Mouse (Mus musculus) limb, embryonic 12.5 days (tissue): Measurements from ENCODE around the gene Ttc5. TPM values are rescaled to one million over a fixed set of nuclear protein-coding genes. Genes with fewer than 3 reads are reported as not detected.
"Not testable (repeated sequence)": the region's sequence is repeated elsewhere in the genome, so short reads cannot be mapped to it uniquely, and the experiment has no call there.

ENCODE experiments used
- ATAC-seq: fragments of 200-750 bp; cut with Nextera tagmentation; 2 replicates; pipeline ENCODE4 v1.8.0; 2017; ENCODE audit warnings: low read depth, moderate TSS enrichment; ENCODE audit not compliant: insufficient number of reproducible peaks, insufficient read depth, low FRiP score, low TSS enrichment
- H3K27ac ChIP-seq: fragments of 300-500 bp; sonication (generic); 2 replicates; pipeline ENCODE4 v1.5.1; 2016; ENCODE audit warnings: mild to moderate bottlenecking, moderate library complexity
- H3K27me3 ChIP-seq: fragments of 300-500 bp; sonication (generic); 2 replicates; pipeline ENCODE4 v1.6.1; 2016; ENCODE audit warnings: mild to moderate bottlenecking, moderate library complexity
- H3K36me3 ChIP-seq: fragments of 300-500 bp; sonication (generic); 2 replicates; pipeline ENCODE4 v1.6.1; 2016; ENCODE audit warnings: mild to moderate bottlenecking, moderate library complexity
- H3K4me1 ChIP-seq: fragments of 300-500 bp; sonication (generic); replicated peaks from 2 replicates; pipeline ENCODE4 v1.6.1; 2016
- H3K4me2 ChIP-seq: fragments of 300-500 bp; sonication (generic); 2 replicates; pipeline ENCODE4 v1.6.1; 2016; ENCODE audit warnings: mild to moderate bottlenecking, moderate library complexity
- H3K4me3 ChIP-seq: fragments of 300-500 bp; sonication (generic); replicated peaks from 2 replicates; pipeline ENCODE4 v1.5.1; 2016; ENCODE audit warnings: mild to moderate bottlenecking
- H3K9ac ChIP-seq: fragments of 300-500 bp; sonication (generic); replicated peaks from 2 replicates; pipeline ENCODE4 v1.6.1; 2016; ENCODE audit warnings: mild to moderate bottlenecking, moderate library complexity
- H3K9me3 ChIP-seq: fragments of 300-500 bp; sonication (generic); 2 replicates; pipeline ENCODE4 v1.6.1; 2016; ENCODE audit warnings: mild to moderate bottlenecking, moderate library complexity
- WGBS: fragments of 180-500 bp; shearing (Covaris S2); methylation state at CpG from one replicate; pipeline ENCODE4 v1.1.7; 2016; 5-methylcytosine and 5-hydroxymethylcytosine counted together
- polyA plus RNA-seq: library from polyadenylated mRNA; unstranded; fragments of >200 nt; fragmentation: Nextera tagmentation; extraction: Ambion mirVana; gene quantifications from 2 replicates; pipeline ENCODE4 v1.2.1, GENCODE M21; 2016

Gene Ttc5
- 91.3 and 101 TPM in 2 replicates for polyA plus RNA-seq

GRCm38 (mm10) chr14:50785251-50785637, at the start of gene Ttc5:
Gene Ttc5 (minus strand): TSS chr14:50785519.
- H3K9me3 ChIP-seq = no peaks in the 10 kb centered on the region; the same call in 1 of the 2 replicates
- peak within 1 kb of the TSS; percentile 80 for H3K27ac ChIP-seq
- under 1% methylated on average over 21 of the region's 21 CpGs for WGBS
- H3K4me3 ChIP-seq = peak within 1 kb of the TSS; percentile 76
- no peaks in the 10 kb centered on the region for H3K27me3 ChIP-seq
- H3K4me2 ChIP-seq = peak within 1 kb of the TSS; percentile 65
- peaks cover 6% of the 10 kb centered on the region for H3K4me1 ChIP-seq
- peaks cover 17% of the 10 kb centered on the region for H3K36me3 ChIP-seq
- H3K9ac ChIP-seq = peak within 1 kb of the TSS; percentile 84
- ATAC-seq = peak; percentile 91

- Histone ChIP-seq H3K36me3 (peaks cover 3% of the 10 kb centered on the region; the same call in 1 of the 2 replicates), H3K27me3 (no peaks in the 10 kb centered on the region), H3K4me2 (no peak overlapping the region), H3K4me3 (no peak overlapping the region), H3K4me1 (no peaks in the 10 kb centered on the region), H3K9me3 (no peaks in the 10 kb centered on the region), H3K9ac (no peak overlapping the region), H3K27ac (no peak overlapping the region)
- WGBS = 54% methylated on average over 2 of the region's 2 CpGs
- no peak for ATAC-seq
Observed at GRCm38 (mm10) chr14:50834435-50834834, 49.1 kb upstream of the Ttc5 start.

GRCm38 (mm10) chr14:50833964-50834363, 48.6 kb upstream of the Ttc5 start:
- Histone ChIP-seq H3K9ac (no peak overlapping the region), H3K27ac (no peak overlapping the region), H3K36me3 (peaks cover 7% of the 10 kb centered on the region), H3K27me3 (no peaks in the 10 kb centered on the region), H3K4me2 (no peak overlapping the region), H3K4me1 (no peaks in the 10 kb centered on the region), H3K9me3 (no peaks in the 10 kb centered on the region), H3K4me3 (no peak overlapping the region)
- ATAC-seq = no peak
- 86% methylated on average over 10 of the region's 10 CpGs for WGBS

GRCm38 (mm10) chr14:50829878-50830277, 44.6 kb upstream of the Ttc5 start:
- whole genome bisulfite sequencing = 77% methylated on average over 3 of the region's 3 CpGs
- no peaks in the 10 kb centered on the region for H3K4me1 ChIP-seq
- no peak for ATAC-seq

GRCm38 (mm10) chr14:50826579-50826978, 41.3 kb upstream of the Ttc5 start:
- Histone ChIP-seq H3K9me3 (no peaks in the 10 kb centered on the region), H3K36me3 (peaks cover 32% of the 10 kb centered on the region), H3K27me3 (no peaks in the 10 kb centered on the region), H3K9ac (no peak overlapping the region), H3K4me2 (no peak overlapping the region), H3K4me3 (no peak overlapping the region), H3K27ac (no peak overlapping the region), H3K4me1 (no peaks in the 10 kb centered on the region)
- no peak for ATAC-seq
- WGBS = 87% methylated on average over 4 of the region's 4 CpGs

More at GRCm38 (mm10) chr14:50829878-50830277, 44.6 kb upstream of the Ttc5 start:
- H3K4me3 ChIP-seq = no peak overlapping the region
- H3K9me3 ChIP-seq = no peaks in the 10 kb centered on the region
- peaks cover 4% of the 10 kb centered on the region; the same call in 1 of the 2 replicates for H3K36me3 ChIP-seq
- no peaks in the 10 kb centered on the region for H3K27me3 ChIP-seq
- no peak overlapping the region for H3K27ac ChIP-seq
- no peak overlapping the region for H3K9ac ChIP-seq
- H3K4me2 ChIP-seq = no peak overlapping the region

- Histone ChIP-seq H3K27ac (no peak overlapping the region), H3K36me3 (peaks cover 55% of the 10 kb centered on the region), H3K9ac (no peak overlapping the region), H3K27me3 (no peaks in the 10 kb centered on the region), H3K4me1 (no peaks in the 10 kb centered on the region), H3K4me2 (no peak overlapping the region), H3K4me3 (no peak overlapping the region), H3K9me3 (no peaks in the 10 kb centered on the region)
- 90% methylated on average over 9 of the region's 9 CpGs for WGBS
- ATAC-seq = no peak
Observed at GRCm38 (mm10) chr14:50824219-50824618, 38.9 kb upstream of the Ttc5 start.

- WGBS = 79% methylated on average over 2 of the region's 2 CpGs
- Histone ChIP-seq H3K27ac (no peak overlapping the region), H3K4me2 (no peak overlapping the region), H3K9me3 (no peaks in the 10 kb centered on the region), H3K27me3 (no peaks in the 10 kb centered on the region), H3K36me3 (peaks cover 57% of the 10 kb centered on the region), H3K4me1 (no peaks in the 10 kb centered on the region), H3K9ac (no peak overlapping the region), H3K4me3 (no peak overlapping the region)
- no peak for ATAC-seq
Observed at GRCm38 (mm10) chr14:50823240-50823639, 37.9 kb upstream of the Ttc5 start.

- peaks cover 70% of the 10 kb centered on the region for H3K36me3 ChIP-seq
- H3K4me3 ChIP-seq = no peak overlapping the region
- H3K27me3 ChIP-seq = no peaks in the 10 kb centered on the region
- H3K4me1 ChIP-seq = no peaks in the 10 kb centered on the region
- H3K9ac ChIP-seq = no peak overlapping the region
- no peak for ATAC-seq
- H3K4me2 ChIP-seq = no peak overlapping the region
- H3K27ac ChIP-seq = no peak overlapping the region
- no peaks in the 10 kb centered on the region for H3K9me3 ChIP-seq
- WGBS = 90% methylated on average over 2 of the region's 2 CpGs
Observed at GRCm38 (mm10) chr14:50813060-50813459, 27.7 kb upstream of the Ttc5 start.

- Histone ChIP-seq H3K9ac (peak within 1 kb of the TSS; percentile 68), H3K4me1 (no peaks in the 10 kb centered on the region), H3K9me3 (no peaks in the 10 kb centered on the region), H3K4me3 (peak within 1 kb of the TSS; percentile 51), H3K27me3 (no peaks in the 10 kb centered on the region), H3K4me2 (peak within 1 kb of the TSS; percentile 57), H3K27ac (peak within 1 kb of the TSS; percentile 89), H3K36me3 (peaks cover 26% of the 10 kb centered on the region)
- peak; percentile 99 for ATAC-seq
- WGBS = under 1% methylated on average over 42 of the region's 42 CpGs
Observed at GRCm38 (mm10) chr14:50807487-50808072, 22.3 kb upstream of the Ttc5 start, which contains the start of the genes Ccnb1ip1 and Parp2. Gene Ccnb1ip1 (minus strand): TSS chr14:50807732. Gene Parp2 (plus strand): TSS chr14:50807841.

- ATAC-seq, H3K9ac ChIP-seq, H3K27ac ChIP-seq, H3K4me3 ChIP-seq, H3K4me1 ChIP-seq, H3K27me3 ChIP-seq, H3K9me3 ChIP-seq: not testable (repeated sequence)
- peaks cover 16% of the 10 kb centered on the region for H3K36me3 ChIP-seq
- 86% methylated on average over 5 of the region's 5 CpGs for WGBS
- H3K4me2 ChIP-seq = peak overlapping the region; percentile 57
Observed at GRCm38 (mm10) chr14:50806469-50806868, 21.1 kb upstream of the Ttc5 start.

GRCm38 (mm10) chr14:50804683-50805082, 19.4 kb upstream of the Ttc5 start:
- H3K36me3 ChIP-seq = 0 out of 2 replicates have a peak, but pooled peaks cover under 1% of the 10 kb centered on the region
- H3K27me3 ChIP-seq = no peaks in the 10 kb centered on the region
- no peak overlapping the region for H3K9ac ChIP-seq
- ATAC-seq = no peak
- H3K4me2 ChIP-seq = no peak overlapping the region
- no peak overlapping the region for H3K27ac ChIP-seq
- no peaks in the 10 kb centered on the region for H3K9me3 ChIP-seq
- H3K4me3 ChIP-seq = no peak overlapping the region
- WGBS = 71% methylated on average over 13 of the region's 13 CpGs
- 0 out of 2 replicates have a peak, but pooled peaks cover 2% of the 10 kb centered on the region for H3K4me1 ChIP-seq
